Mouse (Mus musculus) neural tube, embryonic 10.5 days (tissue): ENCODE measurements around the gene Sh2d6.
"Not testable (repeated sequence)": the region's sequence is repeated elsewhere in the genome, so short reads cannot be mapped to it uniquely, and the experiment has no call there.

Source experiments
- DNase-seq: peaks from one replicate; pipeline ENCODE4 v3.0.0-alpha.2; 2017; ENCODE audit warnings: low spot score; ENCODE audit errors: extremely low spot score

Sh2d6 gene

GRCm38 (mm10) chr6:72535165-72535564 lies 13.7 kb upstream of the Sh2d6 start:
- DNase-seq, result peak; percentile 81

- peak; percentile 68 for DNase-seq
Observed at GRCm38 (mm10) chr6:72534035-72534809, 12.7 kb upstream of the Sh2d6 start.

- not testable (repeated sequence) for DNase-seq
Observed at GRCm38 (mm10) chr6:72533555-72533954, 12.0 kb upstream of the Sh2d6 start.

- DNase-seq, result no peak
Observed at GRCm38 (mm10) chr6:72532580-72532979, 11.1 kb upstream of the Sh2d6 start.

- no peak for DNase-seq
Observed at GRCm38 (mm10) chr6:72528410-72529151, 7.1 kb upstream of the Sh2d6 start.

- no peak for DNase-seq
Observed at GRCm38 (mm10) chr6:72527070-72527469, 5.6 kb upstream of the Sh2d6 start.

- DNase-seq, result no peak
Observed at GRCm38 (mm10) chr6:72524160-72524559, 2.7 kb upstream of the Sh2d6 start.

GRCm38 (mm10) chr6:72523222-72523621 lies 1.7 kb upstream of the Sh2d6 start:
- no peak for DNase-seq

- no peak for DNase-seq
Observed at GRCm38 (mm10) chr6:72522288-72522687, 781 bp upstream of the Sh2d6 start.

- no peak for DNase-seq
Observed at GRCm38 (mm10) chr6:72520904-72521303, 603 bp downstream of the Sh2d6 start.

- peak; percentile 68 for DNase-seq
Observed at GRCm38 (mm10) chr6:72519892-72520663, 1.4 kb downstream of the Sh2d6 start.

- DNase-seq, result no peak
Observed at GRCm38 (mm10) chr6:72519303-72519702, 2.2 kb downstream of the Sh2d6 start.

GRCm38 (mm10) chr6:72518842-72519241 lies 2.7 kb downstream of the Sh2d6 start:
- DNase-seq, result no peak

- DNase-seq, result no peak
Observed at GRCm38 (mm10) chr6:72515644-72516043, 5.9 kb downstream of the Sh2d6 start.

GRCm38 (mm10) chr6:72513071-72513440 lies 8.5 kb downstream of the Sh2d6 start:
- no peak for DNase-seq

GRCm38 (mm10) chr6:72512386-72513070 lies 9.0 kb downstream of the Sh2d6 start:
- DNase-seq, result peak; percentile 87

- no peak for DNase-seq
Observed at GRCm38 (mm10) chr6:72510686-72511421, 10.7 kb downstream of the Sh2d6 start.

GRCm38 (mm10) chr6:72509872-72510435 lies 11.6 kb downstream of the Sh2d6 start:
- no peak for DNase-seq

GRCm38 (mm10) chr6:72508596-72508995 lies 12.9 kb downstream of the Sh2d6 start:
- no peak for DNase-seq

- DNase-seq, result no peak
Observed at GRCm38 (mm10) chr6:72506104-72506503, 15.4 kb downstream of the Sh2d6 start.
